Mouse (Mus musculus) right cerebral cortex, adult 18-20 months (tissue): ENCODE results near the gene Atg16l1.
A peak's percentile ranks its signal among the peaks of the same experiment; 100 is the strongest.

Experiments used
- DNase-seq: peaks from one replicate; pipeline ENCODE4 v3.0.0; 2022; ENCODE audit warnings: mixed read lengths

The Atg16l1 gene

GRCm38 (mm10) chr1:87755641-87756470 lies at the start of gene Atg16l1:
Gene Atg16l1, plus strand, starts transcription at chr1:87755870.
- DNase-seq: peak; percentile 98

- DNase-seq: no peak
These were observed 49.3 kb upstream of the Atg16l1 start for GRCm38 (mm10) chr1:87706361-87706760.

- DNase-seq: peak; percentile 82
These were observed 46.6 kb upstream of the Atg16l1 start for GRCm38 (mm10) chr1:87709020-87709419.

- no peak for DNase-seq
These were observed 45.9 kb upstream of the Atg16l1 start for GRCm38 (mm10) chr1:87709661-87710270.

- DNase-seq: no peak
These were observed 43.6 kb upstream of the Atg16l1 start for GRCm38 (mm10) chr1:87711938-87712613.

DNA sequence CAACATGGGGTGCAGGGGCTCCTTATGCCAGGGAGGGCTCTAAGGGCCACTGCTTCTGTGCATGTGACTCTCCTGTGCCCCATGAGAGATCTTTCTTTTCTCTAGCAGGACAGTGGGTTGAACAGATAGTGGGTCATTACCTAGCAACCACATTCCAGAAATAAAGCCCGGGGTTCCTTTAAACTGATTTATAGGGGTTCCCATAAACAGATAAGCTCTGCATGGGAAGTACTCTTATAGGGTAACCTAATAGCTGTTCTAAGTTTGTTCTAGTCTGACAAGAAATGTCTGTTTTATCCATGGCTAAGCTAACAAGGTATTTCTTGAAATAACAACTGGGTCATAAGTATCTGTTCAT lies 43.1 kb upstream of the Atg16l1 start:
- DNase-seq: no peak

DNA sequence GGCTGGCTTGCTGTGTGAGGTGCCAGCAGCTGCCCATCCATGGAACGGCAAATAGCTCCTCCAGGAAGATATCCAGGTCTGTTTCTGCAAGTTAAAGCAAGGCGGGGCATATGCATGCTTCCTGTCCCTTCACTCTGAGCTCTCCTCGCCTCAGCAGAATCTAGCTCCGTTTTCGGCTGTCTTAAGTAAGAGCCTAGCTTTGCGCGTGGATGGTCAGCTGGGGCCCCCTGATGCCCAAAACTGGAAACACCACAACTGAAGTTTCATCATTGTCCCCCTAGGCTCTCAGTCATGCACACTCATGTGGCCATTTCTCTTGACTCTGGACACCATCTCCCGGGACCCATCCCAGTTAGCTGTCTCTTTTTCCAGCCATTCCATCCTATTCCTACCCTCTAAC lies 34.3 kb upstream of the Atg16l1 start:
- peak; percentile 69 for DNase-seq

- peak; percentile 37 for DNase-seq
These were observed 33.6 kb upstream of the Atg16l1 start for GRCm38 (mm10) chr1:87722081-87722480.

DNA sequence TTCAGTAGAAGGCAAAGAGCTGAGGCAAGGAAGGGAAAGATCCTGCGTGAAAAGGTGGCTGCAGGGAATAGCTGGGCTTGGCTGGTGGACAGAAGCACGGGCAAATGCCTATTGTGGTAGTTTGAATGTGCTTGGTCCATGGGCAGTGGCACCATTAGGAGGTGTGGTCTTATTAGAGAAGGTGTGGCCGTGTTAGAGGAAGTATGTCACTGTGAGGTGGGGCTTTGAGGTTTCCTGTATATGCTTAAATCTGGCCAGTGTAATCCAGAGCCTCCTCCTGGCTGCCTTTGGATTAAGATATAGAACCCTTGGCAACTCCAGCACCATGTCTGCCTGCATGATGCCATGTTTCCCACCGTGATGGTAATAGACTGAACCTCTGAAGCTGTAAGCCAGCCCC lies 32.3 kb upstream of the Atg16l1 start:
- no peak for DNase-seq

GRCm38 (mm10) chr1:87729070-87729469 lies 26.6 kb upstream of the Atg16l1 start:
- no peak for DNase-seq

DNA sequence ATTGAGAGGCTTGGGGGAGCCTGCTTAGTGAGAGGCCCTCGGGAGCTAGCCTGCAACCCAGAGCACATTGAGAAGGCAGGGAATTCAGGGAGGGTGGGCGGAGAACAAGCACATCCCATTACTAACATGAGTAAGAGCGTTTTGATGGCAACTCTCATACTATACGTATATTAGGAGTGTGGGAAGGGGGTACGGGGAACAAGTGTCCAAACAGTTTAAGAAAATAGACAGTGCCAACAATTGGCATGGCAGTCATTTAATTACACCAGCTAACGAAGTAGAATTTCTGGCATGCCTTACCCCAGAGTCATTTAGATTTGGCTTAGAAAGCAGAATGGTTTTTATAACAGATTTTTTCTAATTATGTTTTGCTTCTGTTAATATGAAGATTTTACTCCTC lies 25.8 kb upstream of the Atg16l1 start:
- no peak for DNase-seq

- no peak for DNase-seq
These were observed 25.4 kb upstream of the Atg16l1 start for GRCm38 (mm10) chr1:87730271-87730670.

- peak; percentile 65 for DNase-seq
These were observed 22.5 kb upstream of the Atg16l1 start for GRCm38 (mm10) chr1:87733212-87733611.

DNA sequence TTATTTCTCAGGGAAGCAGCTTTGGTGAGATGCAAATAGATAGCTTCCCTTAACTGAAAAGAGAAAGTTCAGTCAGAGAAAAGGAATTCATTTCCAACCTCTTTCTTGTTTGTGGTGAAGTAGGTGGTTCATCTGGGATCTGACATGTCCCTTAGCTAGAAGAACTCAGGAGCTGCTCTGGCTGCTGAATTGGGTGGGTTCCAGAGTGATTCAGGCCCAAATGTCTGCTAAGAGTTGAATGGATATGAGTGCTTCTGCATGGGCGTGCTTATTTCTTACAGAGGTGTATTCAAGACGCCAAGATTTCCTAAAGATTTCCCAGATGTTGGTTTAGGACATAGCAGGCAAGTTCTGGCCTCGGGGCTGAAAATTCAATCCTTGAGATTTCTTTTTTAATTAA lies 21.5 kb upstream of the Atg16l1 start:
- peak; percentile 67 for DNase-seq

DNA sequence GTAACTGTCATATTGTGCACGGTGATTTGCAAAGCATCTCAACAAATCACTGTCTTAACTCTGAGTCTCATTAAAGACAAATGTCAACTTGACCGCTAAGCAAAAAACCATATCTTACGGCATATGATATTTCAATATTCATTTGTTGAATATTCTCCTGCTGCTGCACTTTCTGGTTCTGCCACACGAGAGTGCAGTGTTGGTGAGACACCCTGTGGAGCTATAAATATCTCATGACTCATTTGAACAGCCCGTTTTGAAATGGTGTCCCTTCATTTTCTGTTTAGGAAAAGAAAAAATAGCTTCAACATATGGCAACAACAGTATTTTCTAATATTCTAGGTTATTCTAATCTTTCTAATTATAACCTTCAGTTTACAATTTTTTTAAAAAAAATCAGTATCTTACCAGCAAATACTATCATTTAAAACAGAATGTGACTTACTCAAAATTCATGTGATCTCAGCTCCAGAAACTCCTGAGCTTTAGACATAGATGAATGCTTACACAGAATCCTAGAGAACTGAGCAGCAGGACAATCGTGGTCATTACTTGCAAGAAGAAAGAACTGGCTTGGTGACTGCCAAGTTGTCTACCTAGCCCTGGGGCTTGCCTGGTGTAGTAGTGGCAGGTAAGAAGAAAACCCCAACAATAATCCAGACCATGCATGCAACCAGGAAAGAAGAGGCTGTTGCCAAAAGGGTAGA lies 14.9 kb upstream of the Atg16l1 start:
- peak; percentile 46 for DNase-seq

DNA sequence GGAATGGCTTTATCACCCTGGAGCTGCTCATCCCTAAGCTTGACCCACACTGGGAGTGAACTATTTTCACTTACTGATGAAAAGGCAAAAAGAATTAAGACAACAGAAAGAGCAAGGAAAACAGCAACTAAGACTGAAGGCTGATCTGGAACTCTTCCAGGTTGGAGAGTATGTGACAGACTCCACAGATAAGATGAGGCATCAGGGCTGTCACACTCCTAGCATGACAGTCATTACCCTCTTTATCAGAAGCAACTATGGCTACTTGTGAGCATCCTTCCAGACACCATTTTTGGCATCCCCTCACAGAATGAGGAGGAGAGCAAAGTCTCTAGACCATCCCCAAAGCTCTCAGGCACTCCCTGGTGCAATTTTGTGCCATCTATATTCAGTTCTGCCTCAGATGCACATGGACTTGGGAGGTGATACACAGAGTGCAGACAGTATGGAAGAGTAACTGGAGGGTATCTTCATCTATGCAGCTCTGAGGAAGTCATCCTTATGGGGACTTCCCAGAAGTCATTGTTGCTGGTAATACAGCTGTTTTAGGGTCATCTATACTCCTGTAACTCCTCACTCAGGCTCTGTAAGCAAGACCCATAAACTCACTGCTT lies 6.2 kb upstream of the Atg16l1 start:
- DNase-seq: no peak

- DNase-seq: no peak
These were observed 8.2 kb downstream of the Atg16l1 start for GRCm38 (mm10) chr1:87763821-87764220.

- no peak for DNase-seq
These were observed 10.1 kb downstream of the Atg16l1 start for GRCm38 (mm10) chr1:87765741-87766140.

GRCm38 (mm10) chr1:87766233-87766632 lies 10.6 kb downstream of the Atg16l1 start:
- DNase-seq: no peak

- no peak for DNase-seq
These were observed 13.6 kb downstream of the Atg16l1 start for GRCm38 (mm10) chr1:87769263-87769662.

- no peak for DNase-seq
These were observed 14.8 kb downstream of the Atg16l1 start for GRCm38 (mm10) chr1:87770486-87770885.

DNA sequence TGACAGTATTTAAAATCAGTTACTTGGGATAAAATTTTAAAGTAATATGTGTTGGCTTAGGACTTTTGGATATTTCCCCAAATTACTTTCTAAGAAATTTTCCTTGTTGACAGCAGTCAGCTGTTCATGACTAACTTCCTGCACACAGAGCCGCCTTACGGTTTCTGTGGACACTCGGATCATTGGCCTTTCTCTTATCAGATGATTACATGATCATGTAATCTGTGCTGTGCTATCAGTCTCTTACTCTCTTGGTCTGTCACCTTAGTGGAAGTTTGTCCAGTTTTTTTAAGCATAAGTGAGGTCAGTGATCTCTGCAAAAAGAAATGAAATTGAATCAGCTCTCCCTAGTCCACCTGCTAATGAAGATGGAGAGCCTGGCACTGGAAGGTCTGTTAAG lies 16.1 kb downstream of the Atg16l1 start:
- no peak for DNase-seq

GRCm38 (mm10) chr1:87773336-87773735 lies 17.7 kb downstream of the Atg16l1 start:
- no peak for DNase-seq
